Mouse (Mus musculus) adrenal gland, postnatal 10 days (tissue): ENCODE results near the gene Sh3gl2. TPM values are rescaled to one million over a fixed set of nuclear protein-coding genes. Genes with fewer than 3 reads are reported as not detected.

Experiments used
- DNase-seq: peaks from one replicate; pipeline ENCODE4 v3.0.0; 2021; ENCODE audit warnings: mixed read lengths
- total RNA-seq, 2 experiments: library from RNA; stranded (reverse); gene quantifications; 2 replicates each; pipeline ENCODE4 v1.2.3; 2021

Sh3gl2 gene
- total RNA-seq, 2 experiments from 2014 or later: 11.4 to 12.6 TPM

DNA sequence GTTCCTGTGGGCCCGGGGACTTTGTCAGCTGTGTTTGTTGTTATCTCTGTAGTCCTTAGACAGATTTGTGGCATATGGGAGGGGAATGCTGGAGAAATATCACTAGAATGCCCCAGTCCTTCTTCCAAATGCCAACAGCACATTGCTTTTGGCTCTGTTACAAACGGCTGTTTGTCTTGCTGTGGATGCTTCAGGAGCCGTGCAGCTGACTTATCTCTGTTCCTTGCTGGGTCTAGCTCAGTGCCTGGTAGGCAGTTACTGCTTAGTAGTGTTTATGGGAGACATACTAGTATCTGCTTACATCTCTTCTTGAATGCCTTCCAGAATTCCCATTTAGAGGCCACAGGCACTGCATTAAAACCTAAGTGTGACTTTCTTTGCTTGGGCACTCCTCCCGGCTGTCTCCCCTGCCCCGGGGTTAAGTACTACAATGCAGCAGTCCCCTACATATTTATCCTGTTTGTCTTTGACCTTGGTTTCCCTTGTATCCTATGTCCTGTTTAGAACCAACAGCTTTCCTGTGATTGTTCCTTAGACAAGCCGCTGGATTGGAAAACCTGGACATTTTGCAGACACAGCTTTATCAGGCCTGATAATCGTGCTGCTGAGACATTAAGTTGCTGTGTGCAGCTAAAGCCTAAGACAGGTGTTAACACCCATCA lies 101.1 kb downstream of the Sh3gl2 start:
- peak; percentile 21 for DNase-seq

DNA sequence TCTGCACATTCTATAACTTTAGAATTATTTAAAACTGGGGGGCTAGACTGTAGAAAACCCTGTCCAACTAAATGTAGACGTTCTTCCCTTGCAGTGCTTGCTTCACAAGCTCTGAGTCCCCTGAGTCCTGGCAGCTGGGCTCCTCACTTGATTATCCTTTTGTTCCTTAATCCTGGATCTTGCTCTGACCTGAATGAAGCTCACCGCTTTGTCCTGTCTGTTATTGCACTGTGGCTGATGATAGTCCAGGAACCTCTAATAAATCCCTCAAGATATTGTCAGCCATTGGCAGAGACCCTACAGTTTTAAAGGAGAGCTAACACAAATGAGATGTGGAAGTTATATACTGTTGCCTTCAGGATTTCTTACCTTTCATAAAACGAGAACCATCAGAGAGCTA lies 114.2 kb downstream of the Sh3gl2 start:
- no peak for DNase-seq

DNA sequence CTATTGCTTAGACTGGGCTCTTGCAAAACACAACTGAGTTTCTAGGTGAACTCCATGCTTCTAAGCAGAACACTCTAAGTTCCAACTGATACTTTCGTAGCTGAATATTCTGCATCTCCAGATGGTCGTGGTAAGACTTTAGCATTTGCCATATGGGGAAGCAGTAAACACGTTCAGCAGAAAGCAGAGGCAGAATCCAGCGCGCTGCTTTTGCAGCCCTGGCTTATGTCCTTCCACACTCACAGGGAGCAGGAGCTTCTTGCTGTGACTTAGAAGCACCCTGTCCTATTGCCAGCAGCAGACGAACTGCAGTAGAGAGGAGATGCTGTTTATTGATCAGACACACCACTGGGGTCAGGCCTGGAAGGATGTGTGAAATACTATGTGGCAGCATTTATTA lies 120.5 kb downstream of the Sh3gl2 start:
- no peak for DNase-seq

DNA sequence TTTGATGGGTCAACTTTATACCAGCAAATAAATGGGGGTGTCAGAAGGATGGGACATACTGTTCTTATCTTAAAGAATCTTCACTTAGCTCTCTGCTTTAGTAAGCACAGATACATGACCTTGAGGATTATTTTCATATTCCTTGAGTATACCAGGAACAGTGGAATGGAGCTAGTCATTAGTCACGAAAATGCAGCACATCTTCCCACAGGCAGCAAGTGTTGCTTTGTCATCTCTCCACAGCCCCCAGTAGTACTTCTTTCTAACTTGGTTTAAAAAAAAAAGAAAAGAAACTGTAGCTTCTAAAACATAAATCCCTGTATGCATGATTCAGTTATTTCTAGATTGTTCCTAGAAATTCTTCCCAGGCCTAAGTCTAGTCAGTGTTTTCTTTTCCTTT lies 121.1 kb downstream of the Sh3gl2 start:
- DNase-seq: no peak

DNA sequence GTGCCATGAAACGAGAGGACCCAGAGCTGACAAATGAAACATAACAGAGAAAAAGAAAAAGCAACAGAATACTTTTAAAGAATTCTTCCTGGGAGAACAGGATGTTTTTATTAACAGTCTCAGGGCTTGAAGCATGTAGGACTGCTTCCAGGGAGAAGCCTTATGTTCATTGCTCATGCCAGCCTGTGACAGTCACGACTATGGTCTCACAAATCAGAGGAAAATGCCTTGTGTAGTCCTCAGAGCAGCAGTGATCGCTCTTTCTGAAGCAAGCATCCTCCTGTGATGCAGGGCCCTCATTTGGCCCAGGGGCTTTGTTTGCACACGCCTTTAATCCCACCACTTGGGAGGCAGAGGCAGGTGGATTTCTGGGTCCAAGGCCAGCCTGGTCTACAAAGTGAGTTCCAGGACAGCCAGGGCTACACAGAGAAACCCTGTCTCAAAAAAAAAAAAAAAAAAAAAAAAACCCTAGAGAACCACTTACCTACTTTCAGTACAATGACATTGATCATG lies 129.8 kb downstream of the Sh3gl2 start:
- no peak for DNase-seq

DNA sequence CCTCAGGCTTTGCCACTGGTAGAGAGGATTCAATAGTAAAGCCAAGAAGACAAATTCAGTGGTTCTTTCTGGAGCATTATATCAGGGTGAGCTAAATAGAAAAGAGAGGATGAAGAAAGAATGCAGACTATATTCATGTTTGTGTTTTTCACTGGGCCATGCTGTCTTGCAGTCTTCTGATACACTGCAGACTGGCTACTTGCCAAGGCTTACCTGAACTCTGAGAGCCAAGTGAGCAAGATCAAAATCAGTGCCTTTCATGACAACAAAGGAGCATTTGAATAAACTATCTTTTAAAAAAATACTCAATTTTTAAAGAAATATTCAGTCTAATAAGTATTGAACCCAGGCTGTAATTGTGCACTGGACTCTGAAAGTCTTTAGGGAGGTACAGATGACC lies 131.4 kb downstream of the Sh3gl2 start:
- no peak for DNase-seq

DNA sequence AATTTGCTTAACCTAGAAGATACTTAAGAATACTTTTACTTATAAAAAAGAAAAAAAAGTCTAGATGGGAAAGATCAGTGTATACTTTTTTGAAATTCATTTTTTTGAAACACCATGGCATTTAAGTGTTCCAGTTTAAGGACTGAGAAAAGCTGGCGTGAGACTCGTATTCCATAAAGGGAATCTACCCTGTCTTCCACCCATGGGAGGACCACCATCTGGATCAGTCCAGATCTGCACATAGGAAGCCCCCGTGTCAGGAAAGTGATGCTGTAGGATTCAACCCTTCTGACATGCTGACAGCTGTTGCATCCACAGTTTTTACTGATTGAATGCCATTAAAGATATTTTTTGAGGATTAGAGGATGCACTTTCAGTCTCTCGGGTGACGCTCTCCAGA lies 134.2 kb downstream of the Sh3gl2 start:
- DNase-seq: no peak

DNA sequence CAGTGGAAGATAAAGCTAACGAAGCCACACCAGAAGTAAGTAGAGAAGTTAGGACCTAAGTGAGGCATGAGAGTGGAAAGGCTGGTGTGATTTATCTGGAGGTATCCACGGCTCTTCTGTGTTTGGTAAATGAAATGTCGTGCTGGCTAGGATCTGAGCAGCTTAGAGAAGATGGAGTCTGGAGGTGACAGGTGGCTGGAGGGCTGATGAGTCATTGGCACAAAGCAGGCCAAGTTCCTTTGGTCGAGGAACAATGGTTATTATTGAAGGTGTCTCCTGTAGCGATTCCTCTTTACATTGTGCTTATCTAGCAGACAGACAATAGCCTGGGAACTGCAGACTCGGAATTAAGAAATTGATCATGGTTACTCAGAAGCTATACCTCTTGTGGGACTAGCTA lies 135.8 kb downstream of the Sh3gl2 start:
- no peak for DNase-seq

DNA sequence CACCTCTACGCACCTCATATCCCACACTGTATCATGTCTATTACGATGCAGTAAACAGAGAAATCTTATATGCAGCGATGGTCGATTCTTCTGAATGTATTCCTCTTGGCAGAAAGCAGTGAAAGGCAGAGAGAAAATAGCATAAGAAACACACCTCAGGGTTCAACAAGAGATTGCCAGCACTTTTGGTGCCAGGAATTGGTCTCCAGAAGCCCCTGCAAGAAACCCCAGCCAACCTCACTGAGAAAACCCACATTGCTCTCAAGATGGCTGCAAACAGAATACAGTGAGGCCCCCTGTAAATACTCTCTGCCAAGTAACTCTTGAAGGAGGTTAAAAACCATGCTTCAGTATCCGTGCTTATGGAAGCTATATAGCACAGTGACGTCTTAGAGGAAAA lies 141.0 kb downstream of the Sh3gl2 start:
- DNase-seq: no peak

DNA sequence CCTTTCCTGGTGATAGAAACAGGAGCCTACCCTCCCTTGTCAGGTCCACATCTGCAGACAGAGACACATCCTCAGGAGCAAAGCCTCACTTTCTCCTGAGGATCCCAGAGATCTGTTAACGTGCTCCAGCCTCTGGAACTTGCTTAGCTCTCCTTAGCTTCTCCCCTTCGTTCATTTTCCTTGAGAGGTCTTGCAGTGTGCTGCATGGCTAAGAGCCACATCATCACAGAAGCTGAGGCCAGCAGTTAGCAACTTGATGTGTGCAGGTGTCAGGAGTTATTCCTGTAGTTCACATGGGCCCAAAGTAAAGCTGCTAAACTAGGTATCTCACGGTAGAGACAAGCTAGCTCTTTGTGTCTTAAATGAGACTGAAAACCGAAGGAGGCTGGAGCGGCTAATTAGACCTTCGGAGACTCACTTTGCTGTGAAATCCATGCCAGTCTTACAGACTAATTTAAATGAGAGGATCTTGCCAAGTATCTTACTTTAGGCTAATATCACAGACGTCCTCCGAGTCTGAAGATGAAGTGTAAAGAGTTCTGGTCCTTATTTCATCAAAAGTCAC lies 143.2 kb downstream of the Sh3gl2 start:
- no peak for DNase-seq

DNA sequence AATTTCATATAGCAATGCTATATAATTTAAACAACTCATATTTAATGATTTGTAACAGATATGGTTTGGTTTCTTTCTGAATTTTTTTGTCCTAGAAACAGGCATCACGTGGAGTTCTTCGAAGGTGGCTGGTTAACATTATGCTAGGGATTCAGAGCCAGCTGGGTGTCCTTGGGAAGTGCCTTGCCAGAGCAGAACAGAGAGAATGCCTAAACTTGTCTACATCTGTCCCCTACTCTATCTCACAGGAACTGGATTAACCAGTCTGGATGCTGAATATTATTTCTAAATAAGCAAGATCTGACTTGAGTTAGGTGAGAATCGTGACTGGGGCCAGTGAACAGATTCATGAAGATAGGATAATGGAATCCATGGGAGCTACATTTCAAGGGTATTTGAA lies 157.7 kb downstream of the Sh3gl2 start:
- DNase-seq: peak; percentile 9

DNA sequence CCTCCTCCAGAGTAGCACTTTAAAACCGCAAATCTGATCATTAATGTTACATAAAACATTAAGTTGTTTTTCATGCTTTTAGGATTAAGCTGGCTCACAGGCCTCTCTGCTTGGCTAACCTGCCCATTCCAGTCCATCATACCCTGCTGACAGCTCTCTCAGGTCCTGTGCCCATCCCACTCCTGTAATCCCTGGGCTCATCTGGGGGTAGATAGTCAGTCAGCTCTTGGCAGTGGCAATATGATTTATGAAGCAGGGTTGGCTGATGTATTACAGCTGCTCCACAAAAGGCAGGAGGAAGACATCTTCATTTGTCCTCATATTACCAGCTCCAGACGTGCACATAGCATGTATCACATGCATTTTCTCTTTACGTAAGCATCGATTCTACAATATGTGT lies 158.3 kb downstream of the Sh3gl2 start:
- DNase-seq: no peak

DNA sequence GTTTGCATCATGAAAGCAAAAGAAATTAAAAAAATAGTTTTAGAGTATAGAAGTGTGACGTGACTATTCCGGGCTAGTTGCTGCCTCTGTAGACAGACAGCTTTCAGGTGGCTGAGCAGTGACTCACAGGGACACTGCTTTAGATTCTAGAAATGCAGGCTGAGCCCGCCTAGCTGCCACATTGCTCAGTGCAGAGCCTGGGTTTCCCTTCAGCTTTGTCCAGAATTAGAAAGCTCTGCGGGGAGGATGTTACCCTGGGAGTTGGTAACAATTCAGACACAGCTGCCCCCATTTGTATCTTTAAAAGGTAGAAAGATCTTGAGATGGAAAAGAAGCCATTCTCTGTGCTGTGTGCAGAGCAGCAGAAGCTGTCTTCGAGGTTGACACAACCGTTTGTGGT lies 166.1 kb downstream of the Sh3gl2 start:
- DNase-seq: peak; percentile 6

DNA sequence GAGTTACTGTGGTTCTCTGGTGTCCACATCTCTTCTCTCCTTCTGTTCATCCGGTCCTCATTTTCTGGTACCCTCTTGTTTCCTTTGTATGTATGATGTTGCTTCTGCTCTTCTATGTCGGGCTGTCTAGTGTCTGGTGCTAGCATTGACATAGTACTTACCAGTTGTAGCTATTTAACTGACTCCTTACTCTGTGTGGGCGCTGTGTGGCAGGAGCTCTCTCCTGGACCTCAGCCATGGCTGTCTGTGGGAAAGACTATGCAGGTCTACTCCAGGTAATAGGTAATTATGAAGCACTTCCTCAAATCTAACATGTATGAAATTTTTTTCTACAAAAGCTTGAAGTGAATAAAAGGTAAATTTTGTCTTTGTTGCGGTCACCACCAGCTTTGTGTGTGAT lies 169.9 kb downstream of the Sh3gl2 start:
- no peak for DNase-seq

DNA sequence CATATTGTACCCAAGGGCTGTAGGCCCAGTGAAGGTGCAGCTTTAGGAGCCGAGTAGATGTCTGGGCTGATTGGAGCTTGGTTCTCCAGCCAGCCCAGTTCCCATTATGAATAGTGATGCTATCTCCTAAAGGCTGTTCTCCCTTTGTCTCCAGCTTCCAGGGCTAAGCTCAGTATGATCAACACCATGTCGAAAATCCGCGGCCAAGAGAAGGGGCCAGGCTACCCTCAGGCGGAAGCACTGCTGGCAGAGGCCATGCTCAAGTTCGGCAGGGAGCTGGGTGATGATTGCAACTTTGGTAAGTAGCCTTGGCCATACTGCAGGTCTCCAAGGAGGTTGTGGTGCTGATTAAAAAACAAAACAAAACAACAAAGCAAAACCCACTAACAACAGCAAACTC lies 171.3 kb downstream of the Sh3gl2 start:
- DNase-seq: no peak

DNA sequence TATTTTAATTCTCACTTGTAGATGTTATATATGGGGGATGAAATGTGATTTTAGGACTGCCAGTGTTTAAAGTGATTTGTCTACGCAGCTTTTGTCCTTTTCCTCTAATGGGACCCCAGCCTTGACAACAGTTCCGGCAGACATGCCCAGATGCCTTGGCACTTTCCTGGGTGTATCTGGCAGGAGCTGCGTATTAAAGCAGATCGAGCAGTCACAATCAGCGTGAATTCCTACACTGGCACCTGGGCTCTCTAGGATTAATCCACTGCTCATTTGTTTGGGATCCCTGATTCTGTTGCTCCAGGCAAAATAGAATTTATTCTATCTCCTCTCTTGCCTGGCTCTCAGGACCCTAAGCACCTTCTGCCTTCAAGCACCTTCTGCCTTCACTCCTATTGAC lies 171.7 kb downstream of the Sh3gl2 start:
- DNase-seq: no peak

DNA sequence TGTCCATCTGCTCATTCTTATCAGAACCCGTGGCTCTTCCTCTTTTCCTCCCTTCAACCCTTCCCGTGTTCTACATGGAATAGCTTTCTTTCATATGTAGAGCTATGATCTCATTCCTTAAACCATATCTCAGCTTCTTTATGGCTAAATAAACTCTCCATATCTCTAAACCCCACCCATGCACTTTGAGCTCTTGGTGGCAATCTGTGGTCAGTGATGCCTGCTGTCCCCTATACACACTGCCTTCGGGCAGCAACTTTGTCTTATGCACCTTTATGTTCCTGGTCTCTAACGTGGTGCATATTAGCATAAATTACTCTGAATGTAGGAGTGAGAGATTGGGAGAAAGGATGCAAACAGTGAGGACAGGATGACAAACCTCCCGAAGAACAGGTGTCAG lies 180.3 kb downstream of the Sh3gl2 start:
- no peak for DNase-seq

DNA sequence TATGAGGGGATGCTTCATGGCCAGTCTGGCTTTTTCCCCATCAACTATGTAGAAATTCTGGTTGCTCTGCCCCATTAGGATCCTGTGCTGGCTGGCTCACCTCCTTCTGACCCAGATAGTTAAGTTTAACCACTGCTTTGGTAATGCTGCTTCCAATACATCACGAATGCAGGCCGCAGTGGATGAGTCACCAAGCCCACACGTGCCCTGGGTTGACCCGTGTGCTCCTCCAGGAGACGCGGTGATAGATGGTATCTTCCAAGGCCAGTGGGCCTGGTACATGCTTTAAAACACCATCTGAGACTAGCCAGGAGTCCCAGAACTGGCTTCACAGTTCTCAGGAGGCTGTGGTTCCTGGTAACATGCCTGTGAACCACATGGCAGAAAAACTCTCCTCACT lies 182.8 kb downstream of the Sh3gl2 start:
- peak; percentile 32 for DNase-seq

DNA sequence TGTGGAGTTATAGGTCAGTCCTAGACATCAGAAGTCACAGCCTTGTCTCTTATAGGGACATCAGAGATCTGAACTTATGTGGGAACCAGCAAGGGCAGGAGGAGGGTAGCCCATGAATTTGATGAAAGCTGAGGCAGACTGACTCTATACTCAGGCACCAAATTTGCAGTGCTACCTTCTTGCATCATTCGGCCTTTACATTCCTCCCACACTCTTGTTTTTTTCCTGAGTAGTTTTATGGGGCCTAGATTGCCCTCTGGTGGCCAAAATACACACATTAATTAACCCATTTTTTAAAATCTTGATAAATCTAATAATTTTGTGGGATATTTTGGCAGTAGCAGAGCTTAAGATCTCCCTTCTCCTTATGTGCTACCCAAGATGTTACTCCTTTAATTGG lies 186.9 kb downstream of the Sh3gl2 start:
- DNase-seq: peak; percentile 15

DNA sequence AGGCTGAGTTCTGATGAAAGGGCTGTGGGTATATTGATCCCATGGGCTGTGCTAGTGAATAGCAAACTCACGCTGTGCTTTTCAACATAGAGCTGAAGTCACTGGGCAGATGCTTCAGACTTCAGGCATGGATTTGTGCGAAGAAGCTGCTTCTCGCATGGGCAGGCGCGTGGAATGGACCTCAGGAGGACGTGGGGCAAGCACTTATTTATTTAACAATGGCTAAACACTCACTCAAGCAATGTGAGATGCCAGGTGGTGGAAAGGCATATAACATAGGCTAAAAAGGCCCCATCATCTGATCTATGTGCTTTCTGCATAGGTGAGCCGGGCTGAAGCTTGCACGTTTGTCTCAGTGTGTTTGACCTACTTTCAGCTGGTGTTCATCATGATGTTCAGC lies 193.8 kb downstream of the Sh3gl2 start:
- DNase-seq: no peak

DNA sequence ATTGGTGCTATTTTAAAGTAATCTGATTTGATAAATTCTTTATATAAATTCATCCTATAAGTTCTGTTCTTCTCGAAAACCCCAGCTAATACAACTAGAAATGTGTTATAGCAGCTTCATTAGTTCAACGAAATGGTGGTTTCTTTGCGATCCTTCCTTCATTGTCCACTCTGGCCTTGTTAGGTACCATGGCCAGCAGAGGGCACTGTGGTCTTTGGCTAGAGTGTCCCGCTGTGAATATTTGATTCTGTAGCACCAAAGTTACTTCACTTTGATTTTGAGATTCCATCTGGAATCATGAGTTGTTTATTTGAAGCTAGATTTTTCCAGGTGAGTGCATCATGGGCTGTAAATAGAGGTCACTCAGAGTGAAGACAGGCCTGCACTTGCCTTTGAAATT lies 197.9 kb downstream of the Sh3gl2 start:
- peak; percentile 85 for DNase-seq

DNA sequence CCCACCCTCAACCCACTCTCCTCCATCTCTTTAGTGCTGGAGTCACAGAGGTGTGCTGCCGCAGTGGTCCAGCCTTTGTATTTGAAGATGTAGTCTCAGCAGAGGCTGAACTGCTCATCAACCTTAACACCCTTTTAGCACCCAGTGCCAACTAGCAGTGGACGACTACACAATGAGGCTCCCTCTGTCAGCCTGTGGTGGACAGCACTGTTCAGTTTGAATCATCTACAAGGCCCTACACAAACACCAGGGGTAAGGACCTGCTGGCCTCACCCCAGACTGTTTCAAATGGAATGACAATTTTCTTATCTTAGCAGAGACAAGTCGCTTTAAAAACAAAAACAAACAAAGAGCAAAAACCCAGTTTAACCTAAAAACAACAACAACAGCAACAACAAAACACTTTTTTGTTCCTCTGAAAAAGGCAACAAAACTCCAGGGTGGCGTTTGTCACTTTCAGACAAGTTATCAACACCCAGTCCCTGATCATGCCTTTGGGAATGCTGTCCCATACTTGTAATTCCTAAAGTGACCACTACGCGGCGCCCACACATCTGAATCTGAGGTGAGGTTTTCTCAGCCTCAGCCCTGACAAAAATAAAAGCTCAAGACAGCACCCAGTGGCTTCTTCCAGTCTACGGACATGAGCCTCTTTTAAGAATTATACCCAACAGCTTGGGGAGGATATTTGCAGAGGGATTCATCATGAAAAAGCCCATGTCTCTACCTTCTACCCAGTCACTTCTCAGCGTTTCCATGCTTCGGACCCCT lies 199.7 kb downstream of the Sh3gl2 start:
- DNase-seq: peak; percentile 73

DNA sequence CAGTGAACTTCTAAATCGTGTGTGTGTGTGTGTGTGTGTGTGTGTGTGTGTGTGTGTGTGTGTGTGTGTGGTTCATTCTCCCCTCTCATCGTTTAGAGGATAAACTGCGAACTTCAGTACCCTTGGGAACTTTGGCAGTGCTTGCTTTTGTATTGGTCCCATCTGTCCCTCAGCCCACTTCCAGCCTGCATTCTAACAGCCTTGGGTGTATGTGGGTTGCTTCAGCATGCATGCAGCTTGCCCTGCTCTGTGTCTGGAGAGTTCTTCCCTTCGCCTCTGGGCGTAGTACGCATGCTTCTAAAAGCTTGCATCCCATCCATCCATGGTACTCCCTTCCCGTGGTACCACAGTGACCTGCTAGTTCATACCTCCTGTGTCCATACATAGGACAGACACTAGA lies 200.3 kb downstream of the Sh3gl2 start:
- no peak for DNase-seq

DNA sequence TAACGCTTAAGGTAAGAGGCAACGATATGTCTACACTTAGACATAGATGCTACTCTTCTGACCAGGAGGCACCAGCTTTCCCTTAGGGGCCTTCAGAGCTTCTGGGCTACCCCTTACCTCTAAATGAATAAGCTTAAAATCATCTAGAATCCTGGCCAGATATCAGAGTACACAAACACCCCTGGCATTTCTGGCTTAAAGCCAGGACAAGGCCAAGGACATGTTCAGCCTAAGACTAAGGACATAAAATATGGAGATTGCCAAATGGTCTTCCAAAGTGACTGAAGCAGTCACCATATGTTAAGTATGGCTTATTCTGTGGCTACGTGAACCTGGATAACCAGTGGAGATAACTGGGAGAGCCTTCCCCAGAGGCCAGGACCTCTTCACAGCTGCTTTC lies 211.5 kb downstream of the Sh3gl2 start:
- DNase-seq: peak; percentile 55
